Mouse (Mus musculus) liver, adult 2 months (tissue): ENCODE data around the gene Plekhm3.

Experiments used
- CTCF ChIP-seq: fragments of 200-500 bp; IDR thresholded peaks from 2 replicates; pipeline ENCODE4 v1.5.1; 2011; ENCODE audit warnings: low read depth, low read length, control low read depth
- POLR2A ChIP-seq: fragments of 200-500 bp; IDR thresholded peaks from 2 replicates; pipeline ENCODE4 v1.6.1; 2011; ENCODE audit warnings: low read length, control low read depth; ENCODE audit not compliant: insufficient read depth; ENCODE audit errors: extremely low read depth

- TF ChIP-seq CTCF (no peak), POLR2A (no peak)
Measured at GRCm38 (mm10) chr1:64742741-64743408, 213.7 kb downstream of the Plekhm3 start.
